Mouse (Mus musculus): ENCODE measurements around the gene Alpl. TPM values are rescaled to one million over a fixed set of nuclear protein-coding genes. Genes with fewer than 3 reads are reported as not detected.

Gene Alpl
- total RNA-seq, 4 experiments from 2014 or later, result 6.9 to 16.3 (median 10.2) TPM

Other genes with a start within 250 kb of the Alpl start
- not detected for gene Ldlrad2, start 221.8 kb downstream of the Alpl start, total RNA-seq (2022)
- 10 to 100 TPM; 23.5 to 28.6 (median 24.9) TPM for gene Usp48, start 202.6 kb downstream of the Alpl start, total RNA-seq (2022)
- gene Rap1gap, start 131.7 kb downstream of the Alpl start, total RNA-seq (2022), result 10 to 100 TPM in 1 of 4 experiments, 1 to 10 TPM in 3; 6.1 to 10.2 (median 6.6) TPM
- gene Ece1, start 65.9 kb upstream of the Alpl start, total RNA-seq (2022), result 10 to 100 TPM; 48.8 to 97.1 (median 69.4) TPM
- gene Eif4g3, start 196.6 kb upstream of the Alpl start, total RNA-seq (2022), result 100 to 1,000 TPM; 115 to 144 (median 123) TPM